24 mouse cellular contexts compared by ENCODE assay signal in the genomic region with DNA sequence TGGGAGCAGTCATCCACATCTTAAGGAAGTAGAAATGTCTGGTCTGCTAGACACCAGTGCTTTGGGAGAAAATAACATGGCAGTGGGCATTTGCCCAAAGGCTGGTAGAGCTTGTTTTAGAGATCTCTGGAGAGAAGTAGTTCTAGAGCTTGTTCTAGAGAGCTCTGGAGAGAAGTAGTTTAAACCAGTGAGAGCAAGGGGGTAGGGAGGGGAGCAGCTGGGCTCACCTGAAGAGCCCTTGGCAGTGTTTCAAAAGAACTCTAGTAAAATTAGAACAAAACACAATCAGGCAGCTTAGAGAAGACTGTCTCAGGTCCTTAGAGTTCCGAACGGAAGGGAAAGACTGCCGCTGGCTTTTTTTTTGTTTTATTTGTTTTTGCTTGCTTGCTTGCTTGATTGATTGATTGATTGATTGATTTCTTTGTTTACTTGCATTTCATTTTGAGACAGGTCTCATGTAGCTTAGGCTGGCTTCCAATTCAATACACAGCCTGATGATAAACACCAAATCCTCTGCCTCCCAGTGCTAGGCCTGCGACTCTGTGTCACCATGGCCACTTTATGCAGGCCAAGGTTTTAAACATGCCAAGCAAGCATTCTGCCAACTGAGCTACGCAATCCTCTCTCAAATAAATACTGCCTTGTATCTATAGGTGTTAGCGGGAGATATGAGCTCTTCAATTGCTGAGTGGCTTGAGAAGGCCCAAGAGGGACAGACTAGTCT.
DNase-seq lines count a peak whose midpoint lies in the region; ATAC-seq and TF ChIP-seq lines count a peak whose summit lies in the region.
"Had no signal": no experiment of that assay in that cellular context is flagged by ENCODE, and none has a peak within 500 bp of the region (broad histone marks: within the 10 kb centered on the region; RNA-seq: fewer than 3 reads in every experiment).

No protein-coding gene starts in this region.

- no peak overlapping the region for H3K4me2 ChIP-seq in kidney, embryonic 16.5 days (replicated peaks; ENCODE audit: low read depth, low read length)
- H3K4me2 ChIP-seq in liver, embryonic 11.5 days = no peak overlapping the region
- no peak overlapping the region for H3K4me2 ChIP-seq in lung, embryonic 16.5 days (ENCODE audit: low read depth, low read length)
- H3K4me2 ChIP-seq: embryonic facial prominence, embryonic 13.5 days; embryonic facial prominence, embryonic 15.5 days; forebrain, embryonic 12.5 days had no signal

- ATAC-seq in kidney, embryonic 16.5 days (ENCODE audit: low FRiP score, low TSS enrichment) = no peak
- no peak for ATAC-seq in liver, embryonic 11.5 days (replicated peaks; ENCODE audit: low FRiP score)
- peak; percentile 52; the same call in 1 of the 2 replicates for ATAC-seq in lung, embryonic 16.5 days (ENCODE audit: low read depth)
- ATAC-seq: forebrain, embryonic 14.5 days had no signal

- TF ChIP-seq CTCF in liver, adult 2 months (IDR thresholded peaks at IDR 0.05; ENCODE audit: low read depth, low read length) = no peak

- H3K27me3 ChIP-seq in kidney, embryonic 16.5 days (ENCODE audit: insufficient read depth, low read length) = no peaks in the 10 kb centered on the region
- no peaks in the 10 kb centered on the region; the same call in 1 of the 2 replicates for H3K27me3 ChIP-seq in liver, adult 2 months (ENCODE audit: control insufficient read depth, insufficient read depth, low read length)
- H3K27me3 ChIP-seq in liver, embryonic 11.5 days (replicated peaks; ENCODE audit: control insufficient read depth, insufficient read depth, low read length) = no peaks in the 10 kb centered on the region
- no peaks in the 10 kb centered on the region for H3K27me3 ChIP-seq in lung, embryonic 16.5 days (ENCODE audit: control insufficient read depth, insufficient read depth, low read depth, low read length)
- H3K27me3 ChIP-seq: embryonic facial prominence, embryonic 13.5 days; embryonic facial prominence, embryonic 15.5 days had no signal

- no peak overlapping the region for H3K9ac ChIP-seq in kidney, embryonic 16.5 days (replicated peaks; ENCODE audit: low read length)
- H3K9ac ChIP-seq in liver, adult 2 months (ENCODE audit: low read depth, low read length) = peak overlapping the region; percentile 26; the same call in 1 of the 2 replicates
- H3K9ac ChIP-seq in liver, embryonic 11.5 days (ENCODE audit: low read depth, low read length) = no peak overlapping the region
- no peak overlapping the region for H3K9ac ChIP-seq in lung, embryonic 16.5 days (ENCODE audit: low read length)
- H3K9ac ChIP-seq: embryonic facial prominence, embryonic 13.5 days; embryonic facial prominence, embryonic 15.5 days; forebrain, embryonic 12.5 days had no signal

- no peaks in the 10 kb centered on the region for H3K9me3 ChIP-seq in kidney, embryonic 16.5 days (ENCODE audit: low read length)
- H3K9me3 ChIP-seq in liver, embryonic 11.5 days (ENCODE audit: control insufficient read depth, low read length) = no peaks in the 10 kb centered on the region
- H3K9me3 ChIP-seq in lung, embryonic 16.5 days (ENCODE audit: control insufficient read depth, low read length) = no peaks in the 10 kb centered on the region
- H3K9me3 ChIP-seq: embryonic facial prominence, embryonic 13.5 days; embryonic facial prominence, embryonic 15.5 days; forebrain, embryonic 10.5 days; forebrain, embryonic 12.5 days had no signal

- 70% methylated on average over 6 of the region's 6 CpGs for WGBS in kidney, embryonic 16.5 days
- 22% methylated on average over 6 of the region's 6 CpGs for WGBS in liver, adult 2 months
- WGBS in liver, embryonic 11.5 days = 77% methylated on average over 6 of the region's 6 CpGs
- WGBS in lung, embryonic 16.5 days = 57% methylated on average over 6 of the region's 6 CpGs

- no peak for DNase-seq in kidney, adult 9 months
- peak; percentile 98 for DNase-seq in liver, adult 2 months (ENCODE audit: extremely low read depth, low read depth, low spot score)
- no peak for DNase-seq in liver, embryonic 11.5 days (ENCODE audit: low spot score)
- no peak for DNase-seq in lung, postnatal 25 days (ENCODE audit: low spot score)
- peak; percentile 38 for DNase-seq in lung, postnatal 36 days
- no peak for DNase-seq in lung, postnatal 10 days
- DNase-seq: adrenal gland, adult 2 months; adrenal gland, postnatal 10 days; adrenal gland, postnatal 25 days; cerebellum, adult 11 months; cerebellum, adult 18-20 months; cerebellum, adult 8-10 months; cerebellum, adult 9-11 months; cerebellum, postnatal 14 days; cerebellum, postnatal 36 days; embryo, embryonic 11 days had no signal

- no peaks in the 10 kb centered on the region for H3K79me2 ChIP-seq in liver, adult 2 months (ENCODE audit: control insufficient read depth, insufficient read depth, low read length)

- H3K27ac ChIP-seq in kidney, embryonic 16.5 days (ENCODE audit: low read length) = 0 out of 2 replicates have a peak overlapping the region, but pooled peaks have one; percentile 19
- H3K27ac ChIP-seq in liver, adult 2 months (replicated peaks; ENCODE audit: insufficient read depth, low read depth, low read length) = peak overlapping the region; percentile 38; the same call in 1 of the 2 replicates
- no peak overlapping the region for H3K27ac ChIP-seq in liver, embryonic 11.5 days (ENCODE audit: low read depth, low read length)
- H3K27ac ChIP-seq in lung, embryonic 16.5 days (ENCODE audit: low read length) = no peak overlapping the region
- H3K27ac ChIP-seq: embryonic facial prominence, embryonic 13.5 days; embryonic facial prominence, embryonic 15.5 days; forebrain, embryonic 10.5 days; forebrain, embryonic 12.5 days had no signal

- TF ChIP-seq POLR2A in liver, adult 2 months (IDR thresholded peaks at IDR 0.05; ENCODE audit: extremely low read depth, insufficient read depth, low read length) = no peak

- no peaks in the 10 kb centered on the region for H3K4me1 ChIP-seq in kidney, embryonic 16.5 days (ENCODE audit: insufficient read depth, low read length)
- H3K4me1 ChIP-seq in liver, adult 2 months (ENCODE audit: control insufficient read depth, insufficient read depth, low read length) = peaks cover 8% of the 10 kb centered on the region; the same call in 1 of the 2 replicates
- H3K4me1 ChIP-seq in liver, embryonic 11.5 days (replicated peaks; ENCODE audit: control insufficient read depth, insufficient read depth, low read length) = no peaks in the 10 kb centered on the region; the same call in 1 of the 2 replicates
- peaks cover 13% of the 10 kb centered on the region for H3K4me1 ChIP-seq in lung, embryonic 16.5 days (replicated peaks; ENCODE audit: control insufficient read depth, insufficient read depth, low read length)
- H3K4me1 ChIP-seq: embryonic facial prominence, embryonic 13.5 days; embryonic facial prominence, embryonic 15.5 days; forebrain, embryonic 10.5 days; forebrain, embryonic 12.5 days had no signal

- no peak overlapping the region for H3K4me3 ChIP-seq in kidney, embryonic 16.5 days (ENCODE audit: low read length)
- no peak overlapping the region for H3K4me3 ChIP-seq in liver, adult 2 months (ENCODE audit: insufficient read depth, low read depth, low read length)
- no peak overlapping the region for H3K4me3 ChIP-seq in liver, embryonic 11.5 days (ENCODE audit: low read depth, low read length)
- H3K4me3 ChIP-seq in lung, embryonic 16.5 days (ENCODE audit: low read length) = no peak overlapping the region
- H3K4me3 ChIP-seq: embryonic facial prominence, embryonic 13.5 days; embryonic facial prominence, embryonic 15.5 days; erythroblast, embryonic 14.5 days; forebrain, embryonic 10.5 days; forebrain, embryonic 12.5 days had no signal

- no peaks in the 10 kb centered on the region for H3K36me3 ChIP-seq in kidney, embryonic 16.5 days (ENCODE audit: insufficient read depth, low read length)
- H3K36me3 ChIP-seq in liver, adult 2 months (ENCODE audit: control insufficient read depth, insufficient read depth, low read length) = no peaks in the 10 kb centered on the region
- no peaks in the 10 kb centered on the region for H3K36me3 ChIP-seq in liver, embryonic 11.5 days (ENCODE audit: control insufficient read depth, insufficient read depth, low read length)
- H3K36me3 ChIP-seq in lung, embryonic 16.5 days (ENCODE audit: control insufficient read depth, insufficient read depth, low read length) = no peaks in the 10 kb centered on the region
- H3K36me3 ChIP-seq: embryonic facial prominence, embryonic 13.5 days; embryonic facial prominence, embryonic 15.5 days; forebrain, embryonic 10.5 days; forebrain, embryonic 12.5 days had no signal

Comparison
In these comparisons a context has a peak if more than half of its experiments do, and no peak if none do; other contexts are left out.
1. H3K27ac ChIP-seq: peak in kidney, embryonic 16.5 days (single experiment) and liver, adult 2 months (single experiment); none in liver, embryonic 11.5 days (single experiment) and lung, embryonic 16.5 days (single experiment).
2. DNase-seq: peak in liver, adult 2 months (single experiment) and lung, postnatal 36 days (single experiment); none in kidney, adult 9 months (single experiment), liver, embryonic 11.5 days (single experiment), lung, postnatal 25 days (single experiment) and lung, postnatal 10 days (single experiment).